Mouse (Mus musculus): ENCODE measurements at regions not wholly inside any gene's neighbourhood (a gene's known extent, or its start where the extent isn't known, plus 50 kb on each side); places are given as distances from the start of the nearest gene placed in this dataset.

- H3K4me2 ChIP-seq (ENCODE audit: low read depth, low read length) = no peak overlapping the region
Observed at GRCm38 (mm10) chr3:81771812-81772211, 160.6 kb upstream of the Ctso start.

GRCm38 (mm10) chr3:81773012-81773411 is 159.4 kb upstream of the Ctso start:
- H3K9me3 ChIP-seq (ENCODE audit: control insufficient read depth, low read length) = no peaks in the 10 kb centered on the region
- H3K27ac ChIP-seq (ENCODE audit: low read depth, low read length) = no peak overlapping the region
- no peaks in the 10 kb centered on the region for H3K36me3 ChIP-seq (ENCODE audit: control insufficient read depth, insufficient read depth, low read length)
- H3K27me3 ChIP-seq (ENCODE audit: control insufficient read depth, insufficient read depth, low read length) = no peaks in the 10 kb centered on the region
- no peak for ATAC-seq (ENCODE audit: low read depth)
- no peak overlapping the region for H3K4me2 ChIP-seq (ENCODE audit: low read depth, low read length)
- no peak overlapping the region for H3K9ac ChIP-seq (replicated peaks; ENCODE audit: low read depth, low read length)
- no peaks in the 10 kb centered on the region for H3K4me1 ChIP-seq (ENCODE audit: control insufficient read depth, insufficient read depth, low read length)
- no peak overlapping the region for H3K4me3 ChIP-seq (ENCODE audit: low read depth, low read length)

More at GRCm38 (mm10) chr3:81771812-81772211, 160.6 kb upstream of the Ctso start:
- Histone ChIP-seq H3K4me3 (ENCODE audit: low read depth, low read length) (no peak overlapping the region), H3K27me3 (ENCODE audit: control insufficient read depth, insufficient read depth, low read length) (no peaks in the 10 kb centered on the region), H3K36me3 (ENCODE audit: control insufficient read depth, insufficient read depth, low read length) (no peaks in the 10 kb centered on the region), H3K27ac (ENCODE audit: low read depth, low read length) (no peak overlapping the region), H3K9ac (replicated peaks; ENCODE audit: low read depth, low read length) (no peak overlapping the region), H3K4me1 (ENCODE audit: control insufficient read depth, insufficient read depth, low read length) (no peaks in the 10 kb centered on the region), H3K9me3 (ENCODE audit: control insufficient read depth, low read length) (no peaks in the 10 kb centered on the region)
- no peak for ATAC-seq (ENCODE audit: low read depth)
- 78% methylated on average over 3 of the region's 3 CpGs for WGBS

DNA sequence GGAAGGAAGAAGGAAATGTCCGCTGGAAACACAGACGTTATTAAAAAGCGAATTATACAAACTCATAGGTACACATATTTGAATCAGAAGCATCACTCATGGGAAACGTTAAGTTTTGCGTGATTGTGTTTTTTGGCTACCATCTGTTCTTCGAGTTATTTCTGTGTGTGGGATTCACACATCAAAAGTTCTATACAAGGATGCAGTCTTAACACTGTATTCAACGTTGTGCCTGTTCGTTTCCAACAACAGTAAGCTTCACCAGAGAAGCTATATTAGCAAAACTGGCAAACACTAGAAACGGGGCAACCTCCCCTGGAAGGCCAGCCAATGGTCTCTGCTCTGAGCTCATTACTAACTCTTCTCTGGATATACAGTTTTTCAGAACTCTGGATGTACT is 150.3 kb upstream of the Ctso start:
- Histone ChIP-seq H3K4me1 (ENCODE audit: control insufficient read depth, insufficient read depth, low read length) (peaks cover 3% of the 10 kb centered on the region; the same call in 1 of the 2 replicates), H3K9ac (replicated peaks; ENCODE audit: low read depth, low read length) (no peak overlapping the region), H3K9me3 (ENCODE audit: control insufficient read depth, low read length) (no peaks in the 10 kb centered on the region), H3K4me3 (ENCODE audit: low read depth, low read length) (no peak overlapping the region), H3K27me3 (ENCODE audit: control insufficient read depth, insufficient read depth, low read length) (no peaks in the 10 kb centered on the region), H3K4me2 (ENCODE audit: low read depth, low read length) (no peak overlapping the region), H3K36me3 (ENCODE audit: control insufficient read depth, insufficient read depth, low read length) (no peaks in the 10 kb centered on the region), H3K27ac (ENCODE audit: low read depth, low read length) (no peak overlapping the region)
- WGBS = 93% methylated on average over 9 of the region's 9 CpGs
- no peak for ATAC-seq (ENCODE audit: low read depth)

DNA sequence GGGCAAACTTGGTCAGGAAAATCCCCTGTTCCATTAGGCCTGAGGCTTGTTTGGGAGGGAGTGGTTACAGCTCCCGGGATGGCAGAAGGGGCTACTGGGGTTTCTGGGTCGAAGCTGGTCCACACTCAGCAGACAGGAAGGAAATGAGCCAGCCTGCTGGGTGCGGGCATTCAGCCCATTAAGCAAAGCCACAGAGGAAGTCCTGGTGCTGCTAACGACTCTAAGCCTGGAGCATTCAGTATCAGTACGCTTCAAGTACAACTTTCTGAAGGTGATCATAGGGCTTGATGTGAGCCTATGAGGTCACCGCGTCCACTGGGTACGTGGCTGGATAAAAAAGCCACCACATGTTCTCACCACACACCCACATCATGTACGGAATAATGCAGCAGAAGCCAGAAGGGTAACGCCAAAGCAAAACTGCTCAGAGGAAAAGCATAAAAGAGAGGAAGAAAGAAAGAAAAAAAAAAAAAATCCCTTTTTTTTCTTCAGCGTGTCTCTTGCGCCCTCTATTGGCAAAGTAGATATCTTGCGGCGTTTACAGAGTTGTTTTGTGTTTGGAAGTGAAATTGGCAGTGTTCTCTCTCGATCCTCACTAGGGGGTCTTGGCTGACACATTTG is 149.4 kb upstream of the Ctso start:
- H3K36me3 ChIP-seq (ENCODE audit: control insufficient read depth, insufficient read depth, low read length) = no peaks in the 10 kb centered on the region
- no peaks in the 10 kb centered on the region for H3K9me3 ChIP-seq (ENCODE audit: control insufficient read depth, low read length)
- peak overlapping the region; percentile 41 for H3K4me2 ChIP-seq (ENCODE audit: low read depth, low read length)
- H3K27ac ChIP-seq (ENCODE audit: low read depth, low read length) = no peak overlapping the region
- H3K27me3 ChIP-seq (ENCODE audit: control insufficient read depth, insufficient read depth, low read length) = no peaks in the 10 kb centered on the region
- 29% methylated on average over 15 of the region's 15 CpGs for WGBS
- no peak overlapping the region for H3K4me3 ChIP-seq (ENCODE audit: low read depth, low read length)
- ATAC-seq (ENCODE audit: low read depth) = peak; percentile 65; the same call in 1 of the 2 replicates
- 0 out of 2 replicates have a peak overlapping the region, but pooled peaks have one; percentile 12 for H3K9ac ChIP-seq (replicated peaks; ENCODE audit: low read depth, low read length)
- peaks cover 3% of the 10 kb centered on the region; the same call in 1 of the 2 replicates for H3K4me1 ChIP-seq (ENCODE audit: control insufficient read depth, insufficient read depth, low read length)

- no peak overlapping the region for H3K4me2 ChIP-seq (ENCODE audit: low read depth, low read length)
- H3K4me3 ChIP-seq (ENCODE audit: low read depth, low read length) = no peak overlapping the region
- H3K27ac ChIP-seq (ENCODE audit: low read depth, low read length) = no peak overlapping the region
- no peaks in the 10 kb centered on the region for H3K9me3 ChIP-seq (ENCODE audit: control insufficient read depth, low read length)
- no peak overlapping the region for H3K9ac ChIP-seq (replicated peaks; ENCODE audit: low read depth, low read length)
- no peaks in the 10 kb centered on the region for H3K36me3 ChIP-seq (ENCODE audit: control insufficient read depth, insufficient read depth, low read length)
- H3K27me3 ChIP-seq (ENCODE audit: control insufficient read depth, insufficient read depth, low read length) = no peaks in the 10 kb centered on the region
- 85% methylated on average over 2 of the region's 2 CpGs for WGBS
- no peak for ATAC-seq (ENCODE audit: low read depth)
- H3K4me1 ChIP-seq (ENCODE audit: control insufficient read depth, insufficient read depth, low read length) = no peaks in the 10 kb centered on the region
Observed at GRCm38 (mm10) chr3:81788915-81789314, 143.5 kb upstream of the Ctso start.

DNA sequence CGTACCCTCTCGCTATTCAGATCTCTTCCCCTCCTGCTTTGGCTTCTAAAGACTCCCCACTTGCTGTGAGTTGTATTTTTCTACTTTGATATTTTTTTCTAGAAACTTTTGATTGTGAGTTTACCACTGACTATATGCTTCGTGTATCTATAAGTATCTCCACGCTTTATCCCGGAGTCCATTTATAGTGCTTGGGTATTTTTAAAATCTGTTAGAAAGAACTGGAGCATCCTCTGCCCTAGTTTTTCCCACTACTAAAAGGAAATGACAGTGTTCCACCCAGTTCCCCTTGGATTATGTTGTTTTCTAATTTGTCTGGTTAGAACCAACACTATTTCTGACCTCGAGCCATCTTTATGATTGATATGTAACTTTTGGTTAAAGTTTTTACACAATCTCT is 142.7 kb upstream of the Ctso start:
- no peak for ATAC-seq (ENCODE audit: low read depth)
- Histone ChIP-seq H3K27ac (ENCODE audit: low read depth, low read length) (no peak overlapping the region), H3K4me1 (ENCODE audit: control insufficient read depth, insufficient read depth, low read length) (no peaks in the 10 kb centered on the region), H3K27me3 (ENCODE audit: control insufficient read depth, insufficient read depth, low read length) (no peaks in the 10 kb centered on the region), H3K4me3 (ENCODE audit: low read depth, low read length) (no peak overlapping the region), H3K9ac (replicated peaks; ENCODE audit: low read depth, low read length) (no peak overlapping the region), H3K9me3 (ENCODE audit: control insufficient read depth, low read length) (no peaks in the 10 kb centered on the region), H3K36me3 (ENCODE audit: control insufficient read depth, insufficient read depth, low read length) (no peaks in the 10 kb centered on the region), H3K4me2 (ENCODE audit: low read depth, low read length) (no peak overlapping the region)
- 92% methylated on average over 6 of the region's 6 CpGs for WGBS

- Histone ChIP-seq H3K27ac (ENCODE audit: low read depth, low read length) (no peak overlapping the region), H3K4me2 (ENCODE audit: low read depth, low read length) (no peak overlapping the region), H3K9me3 (ENCODE audit: control insufficient read depth, low read length) (no peaks in the 10 kb centered on the region), H3K4me1 (ENCODE audit: control insufficient read depth, insufficient read depth, low read length) (no peaks in the 10 kb centered on the region), H3K4me3 (ENCODE audit: low read depth, low read length) (no peak overlapping the region), H3K9ac (replicated peaks; ENCODE audit: low read depth, low read length) (no peak overlapping the region), H3K27me3 (ENCODE audit: control insufficient read depth, insufficient read depth, low read length) (no peaks in the 10 kb centered on the region), H3K36me3 (ENCODE audit: control insufficient read depth, insufficient read depth, low read length) (no peaks in the 10 kb centered on the region)
- no peak for ATAC-seq (ENCODE audit: low read depth)
- 41% methylated on average over 2 of the region's 2 CpGs for WGBS
Observed at GRCm38 (mm10) chr3:81802096-81802495, 130.3 kb upstream of the Ctso start.

DNA sequence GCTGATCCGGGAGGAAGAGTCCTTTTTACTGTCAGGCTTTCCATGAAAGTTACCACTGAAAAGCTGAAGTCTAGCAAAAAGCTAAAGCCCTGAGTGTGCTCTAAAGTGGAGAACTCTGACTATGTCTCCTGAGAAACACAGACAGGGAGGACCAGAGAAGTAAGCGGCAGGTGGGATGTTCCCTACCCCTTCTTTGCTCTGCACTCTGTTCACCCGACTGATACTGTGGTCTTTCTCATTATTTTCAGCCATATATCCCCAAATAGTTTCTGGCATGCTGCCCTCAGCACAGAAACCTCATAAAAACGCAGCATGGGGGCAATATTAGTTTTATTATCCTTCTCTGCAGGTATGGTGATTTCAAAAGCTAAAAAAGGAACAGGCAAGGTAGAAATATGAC is 126.7 kb upstream of the Ctso start:
- H3K9ac ChIP-seq (replicated peaks; ENCODE audit: low read depth, low read length) = no peak overlapping the region
- no peaks in the 10 kb centered on the region for H3K4me1 ChIP-seq (ENCODE audit: control insufficient read depth, insufficient read depth, low read length)
- ATAC-seq (ENCODE audit: low read depth) = no peak
- H3K27ac ChIP-seq (ENCODE audit: low read depth, low read length) = no peak overlapping the region
- 59% methylated on average over 4 of the region's 4 CpGs for WGBS
- H3K27me3 ChIP-seq (ENCODE audit: control insufficient read depth, insufficient read depth, low read length) = no peaks in the 10 kb centered on the region
- H3K4me3 ChIP-seq (ENCODE audit: low read depth, low read length) = no peak overlapping the region
- no peak overlapping the region for H3K4me2 ChIP-seq (ENCODE audit: low read depth, low read length)
- H3K36me3 ChIP-seq (ENCODE audit: control insufficient read depth, insufficient read depth, low read length) = no peaks in the 10 kb centered on the region
- H3K9me3 ChIP-seq (ENCODE audit: control insufficient read depth, low read length) = no peaks in the 10 kb centered on the region

- H3K4me2 ChIP-seq (ENCODE audit: low read depth, low read length) = no peak overlapping the region
- no peaks in the 10 kb centered on the region for H3K4me1 ChIP-seq (ENCODE audit: control insufficient read depth, insufficient read depth, low read length)
- H3K4me3 ChIP-seq (ENCODE audit: low read depth, low read length) = no peak overlapping the region
- H3K36me3 ChIP-seq (ENCODE audit: control insufficient read depth, insufficient read depth, low read length) = no peaks in the 10 kb centered on the region
- no peak for ATAC-seq (ENCODE audit: low read depth)
- H3K9me3 ChIP-seq (ENCODE audit: control insufficient read depth, low read length) = no peaks in the 10 kb centered on the region
- no peak overlapping the region for H3K27ac ChIP-seq (ENCODE audit: low read depth, low read length)
- no peak overlapping the region for H3K9ac ChIP-seq (replicated peaks; ENCODE audit: low read depth, low read length)
- H3K27me3 ChIP-seq (ENCODE audit: control insufficient read depth, insufficient read depth, low read length) = no peaks in the 10 kb centered on the region
- 79% methylated on average over 2 of the region's 2 CpGs for WGBS
Observed at GRCm38 (mm10) chr3:81809604-81810003, 122.8 kb upstream of the Ctso start.

Measured in neural tube, embryonic 14.5 days (tissue).